Mouse (Mus musculus) intestine, postnatal 0 days (tissue): Measurements from ENCODE around the gene Oprl1. TPM values are rescaled to one million over a fixed set of nuclear protein-coding genes. Genes with fewer than 3 reads are reported as not detected.

Experiments
- ATAC-seq: fragments of 200-750 bp; cut with Nextera tagmentation; 2 replicates; pipeline ENCODE4 v1.8.0; 2017; ENCODE audit warnings: mild to moderate bottlenecking, moderate TSS enrichment, moderate library complexity
- H3K27ac ChIP-seq: fragments of 300-500 bp; sonication (generic); 2 replicates; pipeline ENCODE4 v1.5.1; 2014; ENCODE audit warnings: mild to moderate bottlenecking, low read depth, low read length, moderate library complexity
- H3K27me3 ChIP-seq: fragments of 300-500 bp; sonication (generic); replicated peaks from 2 replicates; pipeline ENCODE4 v1.6.1; 2014; ENCODE audit warnings: low read length, mixed read lengths; ENCODE audit not compliant: control insufficient read depth, insufficient read depth
- H3K36me3 ChIP-seq: fragments of 300-500 bp; sonication (generic); 2 replicates; pipeline ENCODE4 v1.6.1; 2014; ENCODE audit warnings: mild to moderate bottlenecking, moderate library complexity; ENCODE audit not compliant: control insufficient read depth, insufficient read depth
- H3K4me1 ChIP-seq: fragments of 300-500 bp; sonication (generic); replicated peaks from 2 replicates; pipeline ENCODE4 v1.6.1; 2014; ENCODE audit warnings: antibody characterized with exemption, low read length, mixed read lengths; ENCODE audit not compliant: control insufficient read depth, insufficient read depth
- H3K4me2 ChIP-seq: fragments of 300-500 bp; sonication (generic); replicated peaks from 2 replicates; pipeline ENCODE4 v1.6.1; 2014; ENCODE audit warnings: low read depth, mild to moderate bottlenecking, moderate library complexity
- H3K4me3 ChIP-seq: fragments of 300-500 bp; sonication (generic); 2 replicates; pipeline ENCODE4 v1.5.1; 2014; ENCODE audit warnings: low read depth, low read length
- H3K9ac ChIP-seq: fragments of 300-500 bp; sonication (generic); 2 replicates; pipeline ENCODE4 v1.6.1; 2014; ENCODE audit warnings: mild to moderate bottlenecking, low read depth, low read length
- H3K9me3 ChIP-seq: fragments of 300-500 bp; sonication (generic); 2 replicates; pipeline ENCODE4 v1.6.1; 2016; ENCODE audit warnings: mixed run types; ENCODE audit not compliant: control insufficient read depth
- CTCF ChIP-seq: sonication (generic); IDR thresholded peaks from 2 replicates; pipeline ENCODE4 v1.5.1; 2016; ENCODE audit warnings: low read depth, mild to moderate bottlenecking, control low read depth, antibody characterized with exemption, moderate library complexity
- WGBS: fragments of 180-500 bp; shearing (Covaris S2); extraction: QIAGEN DNeasy Blood & Tissue Kit; methylation state at CpG from one replicate; pipeline ENCODE4 v1.1.7; 2014; 5-methylcytosine and 5-hydroxymethylcytosine counted together
- polyA plus RNA-seq: library from polyadenylated mRNA; unstranded; fragments of >200 nt; fragmentation: Nextera tagmentation; extraction: Ambion mirVana; gene quantifications from 2 replicates; pipeline ENCODE4 v1.2.1, GENCODE M21; 2015

The Oprl1 gene
- polyA plus RNA-seq, 1 experiment from 2014 or later = 0.64 TPM

DNA sequence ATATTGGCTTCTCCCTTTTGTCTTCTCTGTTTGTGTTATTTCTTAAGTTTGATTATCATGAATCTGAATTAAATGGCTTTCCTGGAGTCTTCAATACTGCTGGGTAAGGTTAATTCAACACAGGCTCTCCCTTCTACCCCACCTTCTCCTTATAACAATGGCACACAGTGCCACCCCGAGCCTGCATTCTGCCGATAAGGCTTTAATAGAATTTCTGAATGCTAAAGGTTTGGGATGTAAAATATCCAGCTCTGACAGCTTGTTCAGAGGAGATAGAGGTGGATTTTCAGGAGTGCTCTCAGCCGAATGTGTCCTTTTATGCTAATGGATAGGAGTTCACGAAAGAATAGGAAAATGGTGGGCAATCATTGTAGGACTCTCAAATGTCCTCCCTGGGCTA, 50.4 kb downstream of the Oprl1 start:
- Histone ChIP-seq H3K27ac (no peak overlapping the region), H3K27me3 (0 out of 2 replicates have a peak, but pooled peaks cover 3% of the 10 kb centered on the region), H3K9ac (no peak overlapping the region), H3K4me1 (no peaks in the 10 kb centered on the region), H3K4me2 (no peak overlapping the region), H3K9me3 (no peaks in the 10 kb centered on the region), H3K36me3 (no peaks in the 10 kb centered on the region), H3K4me3 (no peak overlapping the region)
- TF ChIP-seq CTCF = no peak
- WGBS = 78% methylated on average over 4 of the region's 4 CpGs
- ATAC-seq = no peak

DNA sequence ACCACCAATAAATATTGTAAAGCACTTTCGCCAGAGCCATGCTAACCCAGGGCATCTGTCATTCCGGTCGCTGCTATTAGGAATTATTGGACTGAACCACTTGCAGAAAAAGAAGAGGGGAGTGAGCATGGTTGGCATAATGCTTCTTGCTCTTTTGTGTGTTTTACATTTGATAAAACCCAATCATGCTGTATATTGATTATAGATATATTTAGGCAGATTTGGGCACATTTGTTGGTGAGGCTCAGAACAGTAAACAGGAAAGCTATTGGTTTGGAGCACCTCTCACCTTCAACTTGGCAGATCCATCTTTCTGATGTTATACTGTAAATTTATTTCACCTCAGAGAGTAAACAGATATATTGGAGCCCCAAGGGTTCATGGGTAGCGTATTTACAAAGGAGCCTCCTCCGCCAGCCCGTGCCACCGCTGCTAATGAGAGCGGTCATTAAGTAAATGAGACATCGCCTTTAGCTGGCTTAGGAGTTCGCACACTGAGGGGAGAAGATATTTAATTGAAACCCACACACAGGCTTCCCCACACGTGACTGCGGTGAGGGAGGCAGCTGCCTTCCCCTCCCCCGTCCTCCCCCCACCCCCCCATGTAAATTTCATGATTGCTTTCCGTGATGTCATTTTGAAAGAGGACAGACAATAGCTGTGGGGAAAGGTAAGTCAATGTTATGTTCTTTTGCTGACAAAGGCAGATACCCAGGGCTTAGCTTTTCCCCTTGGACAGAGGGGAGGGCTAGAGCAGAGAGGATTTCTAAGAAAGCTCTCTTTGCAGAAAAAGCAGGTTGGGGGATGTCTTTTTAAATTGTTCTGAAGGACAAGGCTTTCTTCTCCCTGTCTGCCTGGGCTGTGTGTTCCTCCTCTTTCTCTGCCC, 52.1 kb downstream of the Oprl1 start:
- no peak overlapping the region for H3K4me2 ChIP-seq
- no peak overlapping the region for H3K9ac ChIP-seq
- WGBS = 51% methylated on average over 14 of the region's 14 CpGs
- TF ChIP-seq CTCF = no peak
- no peak overlapping the region for H3K27ac ChIP-seq
- no peaks in the 10 kb centered on the region for H3K4me1 ChIP-seq
- no peak for ATAC-seq
- H3K27me3 ChIP-seq = 0 out of 2 replicates have a peak, but pooled peaks cover 3% of the 10 kb centered on the region
- H3K4me3 ChIP-seq = no peak overlapping the region
- H3K36me3 ChIP-seq = no peaks in the 10 kb centered on the region
- no peaks in the 10 kb centered on the region for H3K9me3 ChIP-seq

DNA sequence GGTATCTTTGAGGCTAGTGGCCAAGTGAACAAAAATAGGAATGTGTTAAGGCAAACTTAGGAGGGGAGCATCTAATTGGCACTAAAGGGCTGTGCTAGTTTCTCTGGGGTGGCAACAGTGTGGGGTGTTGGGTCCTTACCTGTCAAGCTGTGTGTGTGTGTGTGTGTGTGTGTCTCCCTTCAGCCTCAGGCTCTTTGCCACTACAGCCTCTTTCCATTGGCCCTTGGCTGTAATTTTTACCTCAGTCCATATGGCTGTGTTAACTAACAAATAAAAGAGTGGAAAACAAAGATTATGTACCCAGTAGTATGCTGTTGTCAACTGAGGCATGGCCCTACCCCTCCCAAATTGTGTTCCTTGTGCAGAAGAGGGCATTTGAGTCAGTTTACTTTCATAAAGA, 53.6 kb downstream of the Oprl1 start:
- Histone ChIP-seq H3K4me3 (no peak overlapping the region), H3K27me3 (0 out of 2 replicates have a peak, but pooled peaks cover 3% of the 10 kb centered on the region), H3K9me3 (no peaks in the 10 kb centered on the region), H3K4me2 (no peak overlapping the region), H3K9ac (no peak overlapping the region), H3K27ac (no peak overlapping the region), H3K4me1 (no peaks in the 10 kb centered on the region), H3K36me3 (no peaks in the 10 kb centered on the region)
- TF ChIP-seq CTCF = no peak
- ATAC-seq = no peak

DNA sequence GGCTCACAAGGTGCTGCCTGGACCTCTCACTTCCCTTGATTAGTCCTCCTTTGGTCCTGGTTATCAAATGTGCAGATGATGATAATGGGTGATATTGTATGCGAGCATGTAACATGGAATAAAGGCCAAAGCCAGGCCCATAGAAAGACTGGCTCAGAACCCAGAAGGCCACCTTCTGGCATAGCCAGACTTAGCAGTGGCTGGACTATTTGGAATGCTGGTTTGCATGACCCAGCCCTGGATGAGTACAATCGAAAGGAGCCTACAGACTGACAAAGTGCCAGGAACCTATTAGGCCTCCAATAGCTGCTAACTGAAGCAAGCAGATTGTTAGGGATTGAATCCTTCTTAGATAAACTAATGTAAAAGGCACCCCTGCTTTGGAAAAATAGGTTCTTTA, 54.6 kb downstream of the Oprl1 start:
- TF ChIP-seq CTCF = no peak
- no peaks in the 10 kb centered on the region for H3K4me1 ChIP-seq
- H3K4me3 ChIP-seq = no peak overlapping the region
- no peaks in the 10 kb centered on the region for H3K36me3 ChIP-seq
- no peak overlapping the region for H3K4me2 ChIP-seq
- no peak overlapping the region for H3K9ac ChIP-seq
- no peaks in the 10 kb centered on the region for H3K9me3 ChIP-seq
- no peak for ATAC-seq
- 0 out of 2 replicates have a peak, but pooled peaks cover 3% of the 10 kb centered on the region for H3K27me3 ChIP-seq
- 81% methylated on average over 2 of the region's 2 CpGs for WGBS
- no peak overlapping the region for H3K27ac ChIP-seq

Other genes with a start within 250 kb of the Oprl1 start
- gene Abhd16b, start 221.8 kb upstream of the Oprl1 start, polyA plus RNA-seq = 0.07 TPM in 1 of 2 replicates, not detected in the other
- 83.7 and 88.2 TPM in 2 replicates for gene Tpd52l2, start 217.9 kb upstream of the Oprl1 start, polyA plus RNA-seq
- 60.4 and 62.9 TPM in 2 replicates for gene Dnajc5, start 194.5 kb upstream of the Oprl1 start, polyA plus RNA-seq
- 49.4 and 60.2 TPM in 2 replicates for gene Uckl1, start 130.1 kb upstream of the Oprl1 start, polyA plus RNA-seq
- 30.6 and 33.9 TPM in 2 replicates for gene Prpf6, start 123.1 kb upstream of the Oprl1 start, polyA plus RNA-seq
- 13.0 and 16.2 TPM in 2 replicates for gene Zfp512b, start 122.2 kb upstream of the Oprl1 start, polyA plus RNA-seq
- gene Samd10, start 115.8 kb upstream of the Oprl1 start, polyA plus RNA-seq = 18.5 and 18.8 TPM in 2 replicates
- 0.26 and 0.55 TPM in 2 replicates for gene Gm29797, start 58.0 kb upstream of the Oprl1 start, polyA plus RNA-seq
- gene Sox18, start 43.4 kb upstream of the Oprl1 start, polyA plus RNA-seq = 24.7 and 28.5 TPM in 2 replicates
- gene Tcea2, start 34.7 kb upstream of the Oprl1 start, polyA plus RNA-seq = 6.8 and 8.0 TPM in 2 replicates
- gene Rgs19, start 21.0 kb upstream of the Oprl1 start, polyA plus RNA-seq = 11.3 and 12.7 TPM in 2 replicates
- not detected in 2 replicates for gene Lkaaear1, start 16.6 kb upstream of the Oprl1 start, polyA plus RNA-seq
- gene Myt1, start 48.3 kb downstream of the Oprl1 start, polyA plus RNA-seq = 0.46 and 1.0 TPM in 2 replicates
- 19.0 and 22.8 TPM in 2 replicates for gene Pcmtd2, start 122.8 kb downstream of the Oprl1 start, polyA plus RNA-seq
- 38.2 and 45.5 TPM in 2 replicates for gene Polr3k, start 149.3 kb downstream of the Oprl1 start, polyA plus RNA-seq